Mouse (Mus musculus) liver, adult 2 months (tissue): ENCODE data around the gene Nyap1. TPM values are rescaled to one million over a fixed set of nuclear protein-coding genes. Genes with fewer than 3 reads are reported as not detected.

ENCODE experiments used
- DNase-seq: peaks from one replicate; pipeline ENCODE4 v3.0.0-alpha.2; 2011; ENCODE audit warnings: low read depth, low spot score; ENCODE audit errors: extremely low read depth
- H3K27ac ChIP-seq: fragments of 200-500 bp; replicated peaks from 2 replicates; pipeline ENCODE4 v1.5.1; 2012; ENCODE audit warnings: low read depth, mild to moderate bottlenecking, control low read depth, inconsistent platforms, low read length; ENCODE audit not compliant: insufficient read depth
- H3K27me3 ChIP-seq: fragments of 200-500 bp; 2 replicates; pipeline ENCODE4 v1.6.1; 2012; ENCODE audit warnings: mild to moderate bottlenecking, moderate library complexity, low read length, inconsistent platforms; ENCODE audit not compliant: control insufficient read depth, insufficient read depth
- H3K36me3 ChIP-seq: fragments of 200-500 bp; 2 replicates; pipeline ENCODE4 v1.6.1; 2012; ENCODE audit warnings: low read length, inconsistent platforms; ENCODE audit not compliant: control insufficient read depth, insufficient read depth
- H3K4me1 ChIP-seq: fragments of 200-500 bp; 2 replicates; pipeline ENCODE4 v1.6.1; 2011; ENCODE audit warnings: low read length; ENCODE audit not compliant: control insufficient read depth, insufficient read depth
- H3K4me3 ChIP-seq: fragments of 200-500 bp; 2 replicates; pipeline ENCODE4 v1.5.1; 2011; ENCODE audit warnings: low read depth, mild to moderate bottlenecking, control low read depth, low read length, moderate library complexity; ENCODE audit not compliant: insufficient read depth
- H3K79me2 ChIP-seq: fragments of 200-500 bp; 2 replicates; pipeline ENCODE4 v1.6.1; 2012; ENCODE audit warnings: inconsistent platforms, mild to moderate bottlenecking, low read length, moderate library complexity; ENCODE audit not compliant: control insufficient read depth, insufficient read depth
- H3K9ac ChIP-seq: fragments of 200-500 bp; 2 replicates; pipeline ENCODE4 v1.6.1; 2012; ENCODE audit warnings: low read depth, mild to moderate bottlenecking, control low read depth, inconsistent platforms, low read length
- CTCF ChIP-seq: fragments of 200-500 bp; IDR thresholded peaks from 2 replicates; pipeline ENCODE4 v1.5.1; 2011; ENCODE audit warnings: low read depth, low read length, control low read depth
- POLR2A ChIP-seq: fragments of 200-500 bp; IDR thresholded peaks from 2 replicates; pipeline ENCODE4 v1.6.1; 2011; ENCODE audit warnings: low read length, control low read depth; ENCODE audit not compliant: insufficient read depth; ENCODE audit errors: extremely low read depth
- WGBS: fragments of 180-500 bp; shearing (Covaris S2); methylation state at CpG from one replicate; pipeline ENCODE4 v1.1.7; 2018; 5-methylcytosine and 5-hydroxymethylcytosine counted together
- polyA plus RNA-seq: library from polyadenylated mRNA; depleted of rRNA; stranded (reverse); fragments of >200 nt; gene quantifications from 2 replicates; pipeline ENCODE4 v1.2.3, GENCODE M21; 2012
- total RNA-seq: library from RNA; depleted of rRNA; stranded (reverse); fragments of >200 nt; gene quantifications from 2 replicates; pipeline ENCODE4 v1.2.3, GENCODE M21; 2014

Nyap1 gene
- total and polyA plus RNA-seq, 2 experiments: 0.18 to 0.28 TPM

DNA sequence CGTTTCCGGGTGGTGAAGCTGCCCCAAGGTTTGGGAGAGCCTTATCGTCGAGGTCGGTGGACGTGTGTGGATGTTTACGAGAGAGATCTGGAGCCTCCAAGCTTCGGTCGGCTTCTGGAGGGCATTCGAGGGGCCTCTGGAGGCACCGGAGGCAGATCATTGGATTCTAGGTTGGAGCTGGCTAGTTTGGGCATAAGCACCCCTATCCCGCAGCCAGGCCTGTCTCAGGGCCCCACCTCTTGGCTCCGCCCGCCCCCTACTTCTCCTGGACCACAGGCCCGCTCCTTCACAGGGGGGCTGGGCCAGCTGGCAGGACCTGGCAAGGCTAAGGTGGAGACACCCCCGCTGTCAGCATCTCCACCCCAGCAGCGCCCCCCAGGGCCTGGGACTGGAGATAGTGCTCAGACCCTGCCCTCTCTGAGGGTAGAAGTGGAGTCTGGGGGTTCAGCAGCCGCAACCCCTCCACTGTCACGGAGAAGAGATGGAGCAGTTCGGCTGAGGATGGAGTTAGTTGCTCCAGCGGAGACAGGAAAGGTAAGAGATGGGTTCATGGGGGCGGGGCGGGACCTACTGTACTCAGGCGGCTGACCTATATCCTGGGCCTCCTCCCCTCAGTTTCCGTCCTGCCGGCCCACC lies 6.0 kb upstream of the Nyap1 start:
- Histone ChIP-seq H3K4me3 (peak overlapping the region; percentile 77), H3K36me3 (no peaks in the 10 kb centered on the region), H3K79me2 (no peaks in the 10 kb centered on the region; the same call in 1 of the 2 replicates), H3K9ac (peak overlapping the region; percentile 70), H3K27me3 (no peaks in the 10 kb centered on the region), H3K27ac (peak overlapping the region; percentile 55), H3K4me1 (no peaks in the 10 kb centered on the region)
- 36% methylated on average over 26 of the region's 26 CpGs for WGBS
- TF ChIP-seq POLR2A (no peak), CTCF (no peak)
- no peak for DNase-seq

DNA sequence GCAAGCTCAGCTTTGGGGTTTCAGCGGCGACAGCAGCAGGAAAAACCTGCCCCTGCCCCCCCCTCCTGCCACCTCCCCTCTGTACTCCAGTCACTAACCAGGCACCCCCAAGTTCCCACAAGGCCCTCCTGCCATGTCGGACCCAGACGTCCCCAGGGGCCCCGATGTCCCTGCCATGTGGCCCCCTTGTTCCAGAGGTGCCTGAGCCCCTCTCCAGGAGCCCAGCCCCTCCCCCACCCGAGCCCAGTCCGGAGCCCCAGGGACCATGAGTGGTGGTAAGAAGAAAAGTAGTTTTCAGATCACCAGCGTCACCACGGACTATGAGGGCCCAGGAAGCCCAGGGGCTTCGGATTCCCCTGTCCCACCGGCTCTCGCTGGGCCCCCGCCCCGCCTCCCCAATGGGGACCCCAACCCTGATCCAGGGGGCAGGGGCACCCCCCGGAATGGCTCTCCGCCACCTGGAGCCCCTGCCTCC lies 5.5 kb upstream of the Nyap1 start:
- Histone ChIP-seq H3K36me3 (no peaks in the 10 kb centered on the region), H3K4me3 (peak overlapping the region; percentile 77), H3K9ac (peak overlapping the region; percentile 70), H3K79me2 (no peaks in the 10 kb centered on the region; the same call in 1 of the 2 replicates), H3K27ac (peak overlapping the region; percentile 67; the same call in 1 of the 2 replicates), H3K4me1 (no peaks in the 10 kb centered on the region), H3K27me3 (no peaks in the 10 kb centered on the region)
- TF ChIP-seq POLR2A: no peak
- no peak for TF ChIP-seq CTCF
- DNase-seq: no peak
- WGBS: 11% methylated on average over 16 of the region's 16 CpGs

DNA sequence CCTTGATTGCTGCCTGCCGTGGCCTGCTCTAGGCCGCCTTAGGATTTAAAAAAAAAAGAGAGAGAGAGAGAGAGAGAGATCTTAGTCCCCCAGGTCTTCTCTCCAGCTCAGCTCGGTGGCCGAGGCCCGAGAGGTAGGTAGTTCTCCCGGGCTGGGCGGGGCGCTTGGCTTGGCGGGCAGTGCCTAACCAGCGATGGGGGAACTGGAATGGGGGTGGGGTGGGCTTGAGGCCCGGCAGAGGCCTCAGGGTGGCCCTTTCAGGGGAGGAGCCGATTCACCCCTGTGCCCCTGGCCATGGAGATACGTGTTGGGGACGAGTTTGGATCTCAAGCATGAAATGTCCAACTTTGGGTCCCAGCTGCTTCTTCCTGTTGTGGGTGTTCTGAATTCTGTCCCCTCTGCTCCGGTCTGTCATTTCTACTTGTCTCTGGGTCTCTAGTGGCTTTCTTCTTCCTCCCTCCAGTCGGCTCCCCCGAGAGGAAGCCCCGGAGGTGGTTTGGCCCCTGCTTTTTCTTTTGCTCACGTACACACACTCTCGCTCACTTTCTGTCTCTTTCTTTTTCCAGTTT lies 5.0 kb upstream of the Nyap1 start:
- Histone ChIP-seq H3K4me1 (no peaks in the 10 kb centered on the region), H3K9ac (peak overlapping the region; percentile 70), H3K27me3 (no peaks in the 10 kb centered on the region), H3K27ac (peak overlapping the region; percentile 67), H3K4me3 (peak overlapping the region; percentile 77), H3K79me2 (no peaks in the 10 kb centered on the region; the same call in 1 of the 2 replicates), H3K36me3 (no peaks in the 10 kb centered on the region)
- WGBS: 1% methylated on average over 20 of the region's 20 CpGs
- no peak for DNase-seq
- TF ChIP-seq CTCF: no peak
- no peak for TF ChIP-seq POLR2A

DNA sequence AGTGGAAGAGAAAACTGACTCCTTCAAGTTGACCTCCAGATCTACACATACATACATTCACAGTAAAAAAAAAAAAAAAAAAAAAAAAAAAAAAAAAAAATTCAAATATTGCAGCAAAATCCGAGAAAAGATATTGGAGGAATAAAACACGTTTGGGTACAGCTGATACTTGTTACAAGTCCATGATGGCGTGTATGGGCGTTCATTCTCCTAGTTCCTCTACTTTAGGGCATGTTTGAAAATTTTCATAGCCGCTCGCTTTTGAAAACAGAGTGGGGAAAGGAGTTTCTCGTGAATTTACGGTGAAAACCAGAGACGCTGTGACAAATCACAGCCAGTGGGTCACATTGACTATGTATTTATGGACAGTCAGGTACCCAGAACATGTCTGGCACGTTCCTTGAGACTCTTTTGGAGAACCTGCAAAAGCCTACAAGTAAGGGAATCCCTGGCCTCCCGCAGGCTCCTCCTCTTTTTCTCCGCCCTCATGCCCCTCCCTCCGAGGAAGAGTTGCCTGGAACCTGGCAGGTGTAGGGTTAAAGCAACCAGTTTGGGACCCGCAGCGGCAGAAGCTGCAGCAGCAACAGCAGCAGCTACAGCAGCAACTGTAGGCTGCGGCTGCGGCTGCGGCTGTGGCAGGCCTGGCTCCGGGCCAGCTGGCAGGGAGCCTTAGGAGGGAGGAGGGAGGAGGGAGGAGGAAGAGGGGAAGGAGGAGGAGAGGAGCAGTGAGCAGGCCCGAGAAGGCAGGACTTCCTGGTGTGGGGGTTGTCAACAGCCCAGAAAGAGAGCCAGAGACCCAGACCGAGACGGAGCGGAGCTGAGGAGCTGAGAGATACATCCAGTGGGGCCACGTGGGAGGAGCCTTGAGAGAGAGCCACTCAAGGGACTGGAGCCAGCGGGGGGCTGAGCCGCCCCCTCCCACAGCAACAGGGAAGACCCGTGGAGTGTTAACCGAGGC lies 4.1 kb upstream of the Nyap1 start, which contains the start of gene Tsc22d4:
Tsc22d4 (plus strand) TSS at position 517 of the 958 bp plus-strand sequence.
- H3K36me3 ChIP-seq: no peaks in the 10 kb centered on the region
- peak; percentile 67 for DNase-seq
- H3K27me3 ChIP-seq: no peaks in the 10 kb centered on the region
- H3K4me1 ChIP-seq: no peaks in the 10 kb centered on the region
- H3K9ac ChIP-seq: peak within 1 kb of the TSS; percentile 70
- 5% methylated on average over 28 of the region's 28 CpGs for WGBS
- H3K27ac ChIP-seq: peak within 1 kb of the TSS; percentile 67
- no peaks in the 10 kb centered on the region; the same call in 1 of the 2 replicates for H3K79me2 ChIP-seq
- peak; percentile 69; the same call in 1 of the 2 replicates for TF ChIP-seq POLR2A
- no peak for TF ChIP-seq CTCF
- H3K4me3 ChIP-seq: peak within 1 kb of the TSS; percentile 77

DNA sequence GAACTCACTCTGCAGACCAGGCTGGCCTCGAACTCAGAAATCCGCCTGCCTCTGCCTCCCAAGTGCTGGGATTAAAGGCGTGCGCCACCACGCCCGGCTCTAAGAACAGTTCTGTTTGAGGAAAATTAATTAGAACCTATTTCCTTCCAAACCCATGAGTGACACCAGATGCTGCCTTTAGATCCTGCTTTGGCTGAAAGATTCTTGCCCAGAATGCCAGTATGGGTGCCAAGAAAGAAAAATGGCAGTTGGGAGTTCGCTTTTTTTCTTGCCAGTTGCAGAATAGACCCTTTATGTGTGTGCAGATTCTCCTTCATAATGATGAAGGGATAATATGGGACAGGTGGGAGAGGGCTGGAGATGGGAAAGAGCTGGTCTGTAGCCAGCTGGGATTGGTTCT lies 2.8 kb upstream of the Nyap1 start:
- no peak overlapping the region for H3K9ac ChIP-seq
- no peak overlapping the region for H3K4me3 ChIP-seq
- H3K4me1 ChIP-seq: no peaks in the 10 kb centered on the region
- H3K36me3 ChIP-seq: no peaks in the 10 kb centered on the region
- 98% methylated on average over 7 of the region's 7 CpGs for WGBS
- no peak for DNase-seq
- TF ChIP-seq POLR2A (no peak), CTCF (no peak)
- no peaks in the 10 kb centered on the region; the same call in 1 of the 2 replicates for H3K79me2 ChIP-seq
- no peaks in the 10 kb centered on the region for H3K27me3 ChIP-seq
- H3K27ac ChIP-seq: no peak overlapping the region
